Mouse (Mus musculus) thymus, postnatal 10 days (tissue): ENCODE measurements around the gene H2-Q7.
"Not testable (repeated sequence)": the region's sequence is repeated elsewhere in the genome, so short reads cannot be mapped to it uniquely, and the experiment has no call there.

ENCODE experiments used
- DNase-seq, 2 experiments: peaks; one replicate each; pipeline ENCODE4 v3.0.0; 2021; ENCODE audit warnings: low spot score in 2 of 2

H2-Q7 gene

DNA sequence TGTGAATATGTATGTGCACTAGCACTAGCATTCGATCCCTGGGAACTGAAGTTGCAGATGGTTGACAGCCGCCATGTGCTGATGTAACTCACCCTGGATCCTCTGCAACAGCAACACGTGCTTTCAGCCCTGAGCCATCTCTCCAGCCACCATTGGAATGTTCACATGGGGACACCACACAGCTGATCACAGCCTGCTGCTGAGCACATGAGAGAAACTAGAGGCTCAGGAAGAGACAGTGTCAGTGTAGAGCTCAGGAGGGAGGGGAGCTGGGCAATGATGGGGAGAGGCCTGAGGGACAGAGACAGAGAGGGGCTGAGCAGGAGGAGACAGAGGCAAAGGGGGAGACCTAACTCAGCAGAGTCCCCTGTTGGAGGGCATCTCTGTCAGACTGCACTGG is 3.4 kb upstream of the H2-Q7 start:
- not testable (repeated sequence) for DNase-seq

DNA sequence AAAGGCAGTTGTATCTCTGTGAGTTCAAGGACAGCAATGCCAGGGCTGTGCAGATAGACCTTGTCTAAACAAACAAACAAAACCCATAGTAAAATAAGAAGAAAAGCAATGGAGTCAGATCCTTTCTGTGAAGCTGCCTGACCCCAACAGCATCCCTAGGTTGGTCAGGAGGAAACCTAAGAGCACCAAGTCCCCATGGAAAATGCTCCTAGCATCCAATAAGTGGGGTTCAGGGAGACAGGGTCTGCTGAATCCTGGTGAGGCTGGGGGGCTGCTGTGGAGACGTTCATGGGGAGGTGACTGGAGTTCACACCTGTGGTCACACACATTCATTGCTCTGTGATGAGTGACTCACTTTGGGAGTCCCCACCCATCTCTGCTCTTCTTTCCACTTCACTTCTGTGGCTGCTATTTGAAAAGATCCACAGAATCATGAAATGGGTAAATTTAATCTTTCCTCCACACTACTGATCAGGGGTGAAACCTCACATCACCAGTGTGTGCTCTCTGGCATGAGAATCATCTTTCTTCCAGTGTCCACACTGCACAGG is 1.5 kb upstream of the H2-Q7 start:
- DNase-seq, result not testable (repeated sequence)

DNA sequence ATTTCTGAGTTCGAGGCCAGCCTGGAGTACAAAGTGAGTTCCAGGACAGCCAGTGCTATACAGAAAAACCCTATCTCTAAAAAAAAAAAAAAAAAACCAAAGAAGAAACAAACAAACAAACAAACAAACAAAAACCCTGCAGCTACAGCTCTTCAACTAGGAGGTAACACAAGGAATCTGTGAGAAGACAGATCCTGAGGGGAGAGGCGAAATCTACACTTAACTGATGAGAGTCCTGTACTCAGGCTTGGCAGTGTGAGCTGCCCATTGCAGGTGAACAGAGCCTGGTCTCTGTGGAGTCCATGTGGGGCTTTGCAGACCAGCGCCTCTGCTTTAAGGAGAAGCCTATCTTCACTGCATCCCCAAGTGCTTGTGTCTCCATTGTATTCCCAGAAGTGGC is 560 bp upstream of the H2-Q7 start:
- not testable (repeated sequence) for DNase-seq

DNA sequence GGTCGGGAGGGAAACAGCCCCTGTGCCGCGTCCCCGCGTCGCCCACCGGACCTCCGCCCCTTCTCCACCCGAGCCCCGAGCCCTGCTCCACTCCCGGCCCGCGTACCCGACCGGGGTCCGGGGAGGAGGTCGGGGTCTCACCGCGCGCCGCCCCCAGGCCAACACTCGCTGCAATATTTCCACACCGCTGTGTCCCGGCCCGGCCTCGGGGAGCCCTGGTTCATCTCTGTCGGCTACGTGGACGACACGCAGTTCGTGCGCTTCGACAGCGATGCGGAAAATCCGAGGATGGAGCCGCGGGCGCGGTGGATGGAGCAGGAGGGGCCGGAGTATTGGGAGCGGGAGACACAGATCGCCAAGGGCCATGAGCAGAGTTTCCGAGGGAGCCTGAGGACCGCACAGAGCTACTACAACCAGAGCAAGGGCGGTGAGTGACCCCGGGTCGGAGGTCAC is 366 bp downstream of the H2-Q7 start:
- DNase-seq, result not testable (repeated sequence)

DNA sequence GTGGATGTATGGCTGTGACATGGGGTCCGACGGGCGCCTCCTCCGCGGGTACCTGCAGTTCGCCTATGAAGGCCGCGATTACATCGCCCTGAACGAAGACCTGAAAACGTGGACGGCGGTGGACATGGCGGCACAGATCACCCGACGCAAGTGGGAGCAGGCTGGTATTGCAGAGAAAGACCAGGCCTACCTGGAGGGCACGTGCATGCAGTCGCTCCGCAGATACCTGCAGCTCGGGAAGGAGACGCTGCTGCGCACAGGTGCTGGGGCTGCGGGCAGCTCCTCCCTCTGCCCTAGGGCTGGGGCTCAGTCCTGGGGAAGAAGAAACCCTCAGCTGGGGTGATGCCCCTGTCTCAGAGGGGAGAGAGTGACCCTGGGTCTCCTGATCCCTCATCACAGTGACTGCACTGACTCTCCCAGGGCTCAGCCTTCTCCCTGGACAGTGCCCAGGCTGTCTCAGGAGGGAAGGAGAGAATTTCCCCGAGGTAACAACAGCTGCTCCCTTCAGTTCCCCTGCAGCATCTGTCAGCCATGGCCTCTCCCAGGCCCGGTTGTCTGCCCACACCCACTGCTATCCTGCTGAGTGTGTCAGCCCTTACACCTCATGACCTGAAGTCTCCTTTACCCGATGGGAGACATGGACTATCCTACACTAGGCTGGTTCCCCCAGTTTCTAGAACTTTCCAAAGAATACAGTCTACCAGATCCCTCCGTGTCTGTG is 1.1 kb downstream of the H2-Q7 start:
- DNase-seq, result not testable (repeated sequence)

DNA sequence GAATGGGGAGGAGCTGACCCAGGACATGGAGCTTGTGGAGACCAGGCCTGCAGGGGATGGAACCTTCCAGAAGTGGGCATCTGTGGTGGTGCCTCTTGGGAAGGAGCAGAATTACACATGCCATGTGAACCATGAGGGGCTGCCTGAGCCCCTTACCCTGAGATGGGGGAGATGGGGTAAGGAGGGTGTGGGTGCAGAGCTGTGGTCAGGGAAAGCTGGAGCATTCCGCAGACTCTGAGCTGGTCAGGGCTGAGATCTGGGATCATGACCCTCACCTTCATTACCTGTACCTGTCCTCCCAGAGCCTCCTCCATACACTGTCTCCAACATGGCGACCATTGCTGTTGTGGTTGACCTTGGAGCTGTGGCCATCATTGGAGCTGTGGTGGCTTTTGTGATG is 3.4 kb downstream of the H2-Q7 start:
- DNase-seq, result not testable (repeated sequence)

DNA sequence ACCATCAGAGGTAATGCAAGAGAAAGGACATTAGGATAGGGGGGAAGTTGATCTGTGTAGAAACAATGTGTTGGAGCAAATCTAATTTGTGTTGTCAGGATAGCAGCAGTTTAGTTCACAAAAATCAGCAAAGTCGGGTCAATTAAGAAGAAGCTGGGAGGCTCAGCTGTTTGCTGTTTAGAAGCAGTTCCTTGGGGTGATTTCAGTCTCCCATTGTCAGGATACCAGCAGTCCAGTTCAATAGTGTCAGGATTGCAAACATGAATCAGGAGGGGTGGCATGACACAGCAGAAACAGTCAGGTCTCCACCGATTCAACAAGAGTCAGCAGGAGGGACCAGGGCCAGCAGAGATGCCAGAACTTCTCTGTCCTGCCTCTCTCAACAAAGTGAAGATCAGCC is 5.6 kb downstream of the H2-Q7 start:
- not testable (repeated sequence) for DNase-seq

DNA sequence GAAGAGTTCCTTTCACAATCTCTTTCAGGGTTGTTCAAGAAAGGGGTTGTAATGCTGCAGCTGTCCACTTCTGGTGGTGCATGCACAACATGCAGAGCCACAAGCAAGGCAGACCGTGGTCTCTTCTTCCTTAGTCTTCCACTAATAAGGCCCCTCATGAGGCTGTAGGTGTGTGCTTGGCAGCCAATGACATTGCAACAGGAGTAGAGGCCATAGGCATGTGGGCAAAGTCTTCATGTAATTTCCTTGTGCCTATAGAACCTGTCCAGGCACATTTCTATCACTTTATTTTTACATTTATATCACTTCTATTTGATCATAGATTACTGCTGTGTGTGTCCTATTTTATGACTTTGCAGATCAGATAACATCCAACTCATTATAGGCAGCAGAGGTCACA is 19.3 kb downstream of the H2-Q7 start:
- DNase-seq, result not testable (repeated sequence)

DNA sequence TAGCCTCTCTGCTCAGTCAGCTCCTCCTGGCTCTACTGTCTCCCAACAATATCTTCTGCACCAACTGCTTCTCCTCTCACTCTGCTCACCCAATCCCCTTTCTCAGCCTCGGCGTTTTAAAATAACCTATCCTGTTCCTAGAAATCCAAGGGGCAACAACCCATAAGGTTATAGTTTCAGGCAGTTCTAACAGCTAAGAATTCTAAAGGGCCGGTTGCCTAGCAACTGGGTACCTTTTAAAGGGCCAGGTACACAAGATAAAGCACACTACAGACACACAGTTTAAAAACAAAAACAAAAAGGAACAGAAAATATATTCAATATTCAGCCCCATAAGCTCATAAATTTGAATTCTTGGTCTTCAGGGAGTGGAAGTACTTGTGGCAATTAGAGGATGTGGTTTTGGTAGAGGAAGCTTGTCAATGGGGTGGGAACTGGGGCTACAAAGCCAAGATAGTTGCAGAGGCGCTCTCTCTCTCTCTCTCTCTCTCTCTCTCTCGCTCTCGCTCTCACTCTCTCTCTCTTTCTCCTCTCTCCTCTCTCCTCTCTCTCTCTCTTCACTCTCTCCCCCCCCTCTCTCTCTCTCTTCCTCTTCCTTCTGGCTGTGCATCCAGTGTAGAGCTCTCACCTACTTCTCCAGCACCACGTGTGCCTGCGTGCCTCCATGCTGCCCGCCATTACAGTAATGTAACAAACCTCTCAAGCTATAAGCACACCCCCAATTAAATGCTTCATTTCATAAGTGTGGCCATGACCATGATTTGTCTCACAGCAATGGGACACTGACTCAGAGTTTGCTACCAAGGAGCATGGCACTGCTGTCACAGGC is 21.8 kb downstream of the H2-Q7 start:
- not testable (repeated sequence) for DNase-seq

DNA sequence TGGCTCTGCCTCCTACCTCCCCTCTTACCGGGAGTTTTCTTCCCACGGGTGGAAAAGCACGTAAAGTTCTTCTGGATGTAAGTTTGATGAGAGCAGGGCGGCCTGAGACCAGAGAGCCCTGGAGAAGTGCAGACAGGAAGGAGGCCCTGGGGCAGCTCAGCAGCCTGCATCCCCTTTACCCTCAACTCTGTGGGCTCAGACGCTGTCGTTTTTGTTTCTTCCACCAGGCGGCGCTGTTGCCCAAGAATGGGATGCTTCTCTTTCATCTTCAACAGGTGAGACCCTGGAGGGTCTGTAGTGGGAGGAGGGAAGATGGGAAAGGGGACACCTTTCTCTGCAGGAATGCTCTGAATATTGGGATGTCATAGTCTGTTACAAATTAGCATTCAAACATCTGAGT is 26.7 kb downstream of the H2-Q7 start:
- not testable (repeated sequence) for DNase-seq

DNA sequence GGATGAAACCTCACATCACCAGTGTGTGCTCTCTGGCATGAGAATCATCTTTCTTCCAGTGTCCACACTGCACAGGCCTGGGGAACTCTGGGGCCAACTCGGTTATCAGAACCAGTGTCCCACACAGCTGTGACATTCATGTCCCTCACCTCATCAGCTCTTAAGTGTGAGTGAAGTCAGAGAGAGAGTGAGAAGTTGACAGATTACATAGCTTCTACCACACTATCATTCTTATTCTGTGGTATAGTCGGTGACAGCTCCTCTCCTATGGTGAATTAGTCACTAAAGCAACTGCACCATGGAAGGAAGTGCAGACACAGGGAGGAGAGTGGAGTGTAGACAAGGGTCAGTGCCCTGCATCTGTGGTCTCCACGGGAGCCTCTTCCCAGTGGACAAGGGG is 30.0 kb downstream of the H2-Q7 start:
- not testable (repeated sequence) for DNase-seq

DNA sequence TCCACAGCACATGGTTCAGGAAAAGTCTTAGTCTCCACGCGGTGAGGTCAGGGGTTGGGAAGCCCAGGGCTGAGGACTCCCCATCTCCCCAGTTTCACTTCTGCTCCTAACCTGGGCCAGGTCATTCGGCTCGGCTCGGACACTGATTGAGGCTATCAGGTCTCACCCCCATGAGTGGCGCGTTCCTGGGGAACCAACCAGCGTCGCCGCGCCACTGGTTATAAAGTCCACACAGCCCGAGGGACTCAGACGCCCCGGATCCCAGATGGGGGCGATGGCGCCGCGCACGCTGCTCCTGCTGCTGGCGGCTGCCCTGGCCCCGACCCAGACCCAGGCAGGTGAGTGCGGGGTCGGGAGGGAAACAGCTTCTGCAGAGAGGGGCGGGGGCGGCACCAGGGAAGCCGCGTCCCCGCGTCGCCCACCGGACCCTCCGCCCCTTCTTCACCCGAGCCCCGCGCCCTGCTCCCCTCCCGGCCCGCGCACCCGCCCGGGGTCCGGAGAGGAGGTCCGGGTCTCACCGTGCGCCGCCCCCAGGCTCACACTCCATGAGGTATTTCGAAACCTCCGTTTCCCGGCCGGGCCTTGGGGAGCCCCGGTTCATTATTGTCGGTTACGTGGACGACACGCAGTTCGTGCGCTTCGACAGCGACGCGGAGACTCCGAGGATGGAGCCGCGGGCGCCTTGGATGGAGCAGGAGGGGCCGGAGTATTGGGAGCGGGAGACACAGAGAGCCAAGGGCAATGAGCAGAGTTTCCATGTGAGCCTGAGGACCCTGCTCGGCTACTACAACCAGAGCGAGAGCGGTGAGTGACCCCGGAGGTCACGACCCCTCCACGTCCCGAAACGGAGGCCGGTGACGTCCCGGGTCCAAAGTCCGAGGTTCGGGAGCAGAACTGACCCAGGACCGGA is 31.1 kb downstream of the H2-Q7 start, which contains the start of gene H2-Q10:
H2-Q10 (plus strand) TSS at position 248 of the 910 bp plus-strand sequence.
- no peak for DNase-seq

DNA sequence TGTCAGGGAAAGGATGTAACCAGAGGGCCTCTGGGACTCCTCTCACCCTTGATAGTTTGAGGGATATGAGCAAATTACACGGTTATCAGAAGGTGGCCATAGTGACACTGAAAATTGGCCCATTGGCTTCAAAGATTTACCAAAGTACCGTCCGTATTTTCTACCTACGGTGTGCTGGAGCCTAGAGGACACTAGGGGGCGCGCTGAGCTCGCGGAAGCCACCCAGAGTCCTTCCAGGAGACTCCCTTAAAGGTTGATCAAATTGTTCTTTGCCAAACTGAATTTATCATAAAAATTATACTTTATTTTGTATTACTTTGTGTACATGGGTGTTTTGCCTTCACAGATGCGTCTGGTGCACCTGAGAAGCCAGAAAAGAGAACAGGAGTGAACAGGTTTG is 45.1 kb downstream of the H2-Q7 start:
- DNase-seq, result peak in 1 of 2 experiments; percentile 62

DNA sequence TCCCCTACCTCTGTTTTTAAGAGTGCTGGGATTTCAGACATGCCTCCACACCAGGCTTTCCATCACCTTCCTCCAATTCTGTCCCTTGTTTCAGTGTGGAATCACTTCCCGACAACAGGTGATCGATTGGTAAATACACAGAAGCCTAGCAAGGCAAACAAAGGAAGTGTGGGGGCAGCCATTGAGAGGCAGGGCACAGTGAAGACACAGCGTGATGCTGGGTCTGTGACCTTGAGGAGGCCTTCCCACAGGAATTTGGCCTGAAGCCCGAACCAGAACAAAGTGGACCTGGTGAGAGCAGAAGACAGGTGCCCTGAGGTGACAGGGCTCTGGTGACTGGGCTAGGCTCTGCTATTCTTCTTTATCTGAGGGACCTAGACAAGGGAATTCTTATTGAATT is 46.7 kb downstream of the H2-Q7 start:
- no peak for DNase-seq

DNA sequence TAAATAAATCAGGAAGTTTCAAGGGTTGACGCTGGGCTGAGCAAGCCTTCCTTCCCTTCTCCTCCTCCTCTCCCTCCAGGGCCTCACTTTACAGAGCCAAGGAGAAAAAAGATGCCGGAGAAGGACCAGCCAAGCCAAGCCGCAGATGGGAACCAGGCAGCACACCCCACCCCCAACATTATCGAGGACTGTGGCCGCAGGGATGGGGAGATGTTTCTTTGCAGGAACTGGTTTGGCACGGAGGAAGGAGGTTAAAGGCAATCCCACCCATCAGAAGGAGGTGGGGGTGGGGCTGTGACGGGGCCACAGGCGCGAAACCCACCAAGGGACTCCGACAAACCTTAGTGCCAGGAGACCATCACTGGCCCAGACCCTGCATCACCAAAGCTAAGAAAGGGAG is 47.8 kb downstream of the H2-Q7 start:
- DNase-seq, result no peak

DNA sequence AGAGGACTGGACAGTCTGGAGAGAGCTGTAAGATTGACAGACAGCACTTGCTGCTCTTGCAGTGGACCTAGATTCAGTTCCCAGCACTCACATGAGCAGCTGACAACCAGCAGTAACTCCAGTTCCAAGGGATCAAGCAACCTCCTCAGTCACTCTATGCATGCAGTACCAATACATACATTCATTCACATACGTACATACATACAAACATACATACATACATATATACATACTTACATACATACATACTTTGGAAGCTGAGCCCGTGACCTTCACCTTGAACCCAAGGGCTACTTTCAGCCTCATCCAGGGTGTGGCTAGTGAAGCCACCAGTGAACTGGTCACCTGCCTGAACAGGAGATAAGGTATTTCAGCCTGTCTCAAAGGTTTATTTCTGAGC is 49.1 kb downstream of the H2-Q7 start:
- DNase-seq, result no peak

DNA sequence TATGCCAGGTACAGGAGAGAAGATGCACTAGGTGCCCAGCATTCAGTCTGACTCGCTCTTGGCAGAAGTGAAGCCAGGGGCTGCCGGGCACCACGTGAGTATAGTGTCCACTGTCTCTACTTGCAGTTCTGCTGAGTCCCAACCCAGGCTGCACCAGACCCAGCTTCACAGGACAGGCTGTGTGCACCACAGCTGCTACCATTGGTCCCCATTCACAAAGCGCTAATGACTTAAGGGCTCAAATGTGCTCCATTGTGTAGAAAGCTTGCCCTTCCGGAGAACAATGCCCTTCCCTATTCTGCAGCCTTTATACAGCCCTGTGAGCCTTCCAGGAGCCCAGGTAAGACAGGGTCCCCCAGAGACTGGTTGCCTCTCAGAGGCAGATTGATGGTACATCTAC is 51.4 kb downstream of the H2-Q7 start:
- no peak for DNase-seq
